Mouse (Mus musculus) spleen, postnatal 14 days (tissue): Measurements from ENCODE around the gene Enpp1.

ENCODE experiments used
- DNase-seq, 2 experiments: peaks; one replicate each; pipeline ENCODE4 v3.0.0; 2021 to 2022; ENCODE audit warnings: low spot score in 2 of 2

Enpp1 gene

GRCm38 (mm10) chr10:24596869-24597339 is 115.1 kb downstream of the Enpp1 start:
- DNase-seq, result no peak

GRCm38 (mm10) chr10:24596003-24596868 is 115.7 kb downstream of the Enpp1 start:
- DNase-seq, result no peak

GRCm38 (mm10) chr10:24595250-24596002 is 116.5 kb downstream of the Enpp1 start, which contains the start of gene Ccn2:
TSS of gene Ccn2 (plus strand) at chr10:24595442.
- DNase-seq, result peak in 1 of 2 experiments; percentile 2

DNA sequence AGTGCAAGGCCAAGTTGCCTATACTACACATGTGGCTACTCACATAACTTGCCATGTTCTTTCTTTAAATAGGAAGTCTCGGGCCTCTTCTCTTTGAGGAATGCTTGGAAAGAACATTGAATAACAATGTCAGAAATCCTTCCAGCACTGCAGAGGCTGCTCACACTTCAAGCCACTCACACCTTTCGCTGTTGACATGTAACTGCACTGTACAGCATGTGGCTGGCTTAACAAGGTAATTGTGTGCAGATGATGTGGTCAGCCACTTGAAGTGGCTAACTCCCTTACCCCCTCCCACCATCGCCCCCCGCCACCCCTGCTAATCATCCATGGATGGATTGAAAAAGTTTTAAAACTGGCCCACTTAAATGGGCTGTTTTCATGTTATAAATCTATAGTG is 118.4 kb downstream of the Enpp1 start:
- no peak for DNase-seq

DNA sequence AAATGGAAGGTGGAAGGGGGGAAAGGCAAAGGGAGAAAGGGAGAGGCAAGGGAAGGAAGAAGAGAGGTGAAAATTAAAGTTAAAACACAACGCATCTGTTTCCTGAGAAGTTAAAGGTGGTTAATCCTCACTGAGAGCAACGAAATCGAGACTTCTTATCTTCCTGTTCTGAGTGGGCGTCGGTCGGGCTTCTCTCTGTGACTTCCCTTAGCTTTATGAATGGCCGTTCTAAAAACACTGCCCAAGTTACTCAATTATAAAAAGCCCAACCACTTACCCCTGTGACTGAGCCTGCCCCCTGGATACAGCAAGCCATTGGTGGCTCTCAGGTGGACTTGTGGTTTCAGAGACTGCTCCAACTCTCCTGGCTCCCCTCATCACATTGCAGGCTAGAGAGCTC is 119.0 kb downstream of the Enpp1 start:
- no peak for DNase-seq

- DNase-seq, result no peak
Observed at GRCm38 (mm10) chr10:24592318-24592717, 119.6 kb downstream of the Enpp1 start.

DNA sequence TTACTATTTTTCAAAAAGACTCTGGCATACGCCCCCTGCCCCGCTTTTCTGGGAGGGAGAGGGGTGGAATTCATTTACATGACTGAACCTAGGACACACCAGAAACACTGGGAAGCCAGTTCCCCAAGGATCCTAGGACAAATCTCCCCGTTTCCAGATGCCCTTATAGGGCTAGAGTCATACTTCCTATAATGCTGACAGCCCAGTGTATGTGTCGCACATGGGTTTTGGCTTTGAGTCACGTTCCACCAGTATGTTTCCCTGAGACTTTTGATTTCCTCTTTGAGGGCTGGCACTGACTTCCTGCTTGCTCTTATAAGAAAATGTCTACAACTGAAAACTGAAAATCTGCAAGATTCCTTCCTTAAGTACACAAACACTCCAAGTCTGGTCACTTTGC is 120.2 kb downstream of the Enpp1 start:
- DNase-seq, result no peak

DNA sequence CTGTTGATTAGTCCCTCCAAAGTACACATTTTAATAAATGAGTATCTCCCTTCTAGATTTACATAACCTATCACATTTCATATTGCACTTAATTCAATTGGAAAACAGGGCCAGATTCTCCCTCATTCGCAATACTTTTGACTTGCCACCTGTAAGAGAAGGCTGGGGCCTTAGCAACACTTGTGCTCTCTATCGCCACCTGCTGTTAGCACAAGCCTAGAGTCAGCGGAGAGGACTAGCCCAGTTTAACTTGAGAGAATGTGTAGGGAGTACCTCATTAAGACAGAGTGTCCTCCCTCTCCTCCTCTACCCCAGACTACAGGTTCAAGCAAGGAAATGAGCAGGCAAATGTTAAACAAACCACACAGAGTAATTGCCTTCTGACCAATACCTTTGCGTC is 120.8 kb downstream of the Enpp1 start:
- DNase-seq, result peak; percentile 13 to 43

- no peak for DNase-seq
Observed at GRCm38 (mm10) chr10:24590546-24590945, 121.4 kb downstream of the Enpp1 start.

DNA sequence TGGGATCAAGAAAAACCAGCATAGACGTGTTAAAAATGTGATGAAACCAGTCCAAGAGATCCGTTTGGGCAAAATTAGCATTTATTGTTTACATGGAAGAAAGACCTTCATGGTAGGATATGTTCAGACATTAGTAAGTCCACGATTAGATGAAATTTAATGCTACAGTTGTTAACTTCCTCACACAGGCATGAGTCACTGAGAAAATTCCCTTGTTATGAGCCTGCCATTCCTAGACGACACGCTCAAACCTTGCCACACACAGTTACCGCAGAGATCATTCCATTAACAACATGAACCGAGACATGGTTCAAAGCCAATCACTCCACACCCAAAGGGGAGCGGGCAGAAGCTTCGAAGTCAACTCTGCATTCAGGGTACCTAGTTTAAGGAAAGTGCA is 122.7 kb downstream of the Enpp1 start:
- no peak for DNase-seq

- no peak for DNase-seq
Observed at GRCm38 (mm10) chr10:24588824-24589223, 123.1 kb downstream of the Enpp1 start.
